Mouse (Mus musculus): ENCODE results near the gene Abcc10. TPM values are rescaled to one million over a fixed set of nuclear protein-coding genes. Genes with fewer than 3 reads are reported as not detected.
A peak's percentile ranks its signal among the peaks of the same experiment; 100 is the strongest.

Abcc10 gene
- polyA plus RNA-seq, 1 experiment: 19.3 TPM

DNA sequence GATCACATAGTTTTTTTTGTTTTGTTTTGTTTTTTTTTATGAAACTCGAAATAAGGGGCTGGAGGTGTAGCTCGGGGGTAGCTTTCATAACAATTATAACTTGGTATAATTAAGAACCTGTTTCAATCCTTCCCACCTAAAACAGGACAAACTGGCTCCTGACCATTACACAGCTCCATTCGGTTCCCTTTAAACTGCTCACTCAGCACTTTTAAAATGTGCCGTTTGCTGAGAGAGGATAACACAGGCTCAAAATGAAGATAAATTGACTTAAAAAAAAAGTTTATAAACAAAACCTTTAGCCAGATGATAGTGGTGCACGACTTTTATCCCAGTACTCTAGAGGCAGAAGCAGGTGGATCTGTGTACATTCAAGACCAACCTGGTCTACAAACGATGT, 42.7 kb downstream of the Abcc10 start:
- no peak for DNase-seq (ENCODE audit: low spot score)

- DNase-seq (ENCODE audit: low spot score): no peak
Measured at GRCm38 (mm10) chr17:46284653-46285052, 43.5 kb downstream of the Abcc10 start.

GRCm38 (mm10) chr17:46283911-46284310, 44.2 kb downstream of the Abcc10 start:
- no peak for DNase-seq (ENCODE audit: low spot score)

GRCm38 (mm10) chr17:46283140-46283539, 45.0 kb downstream of the Abcc10 start:
- DNase-seq (ENCODE audit: low spot score): no peak

DNA sequence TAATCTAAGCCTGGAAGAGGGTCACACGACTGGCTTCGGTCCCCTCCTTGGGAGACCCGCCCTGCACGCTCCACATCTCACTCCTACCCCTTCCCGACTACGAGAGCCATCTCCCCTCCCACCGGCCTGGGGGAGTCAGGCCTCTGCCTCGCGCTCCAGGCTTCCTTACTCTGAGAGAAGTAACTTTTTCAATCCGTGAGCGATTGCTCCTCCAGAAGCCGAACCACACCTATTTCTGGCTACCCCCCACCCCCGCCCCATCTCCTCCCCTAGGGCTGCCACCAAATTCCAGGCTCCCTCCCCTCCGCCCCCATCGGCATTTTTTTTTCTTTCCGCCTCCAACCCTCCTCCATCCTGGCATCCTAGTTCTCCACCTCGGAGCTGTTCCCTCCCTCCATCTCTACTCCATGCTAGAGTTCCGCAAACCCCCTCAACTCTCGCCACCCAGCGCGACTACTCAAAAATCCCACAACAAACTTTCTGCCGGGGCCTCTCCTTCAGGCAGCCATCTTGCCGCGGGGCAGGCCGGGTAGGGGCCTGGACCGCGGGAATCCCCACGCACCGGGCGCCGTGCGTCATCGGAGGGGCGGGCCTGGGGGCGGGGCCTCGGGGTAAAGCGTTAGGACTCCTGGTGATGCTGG, 45.5 kb downstream of the Abcc10 start, which contains the start of gene Tjap1:
Gene Tjap1 (minus strand): TSS at position 544 of the 641 bp plus-strand sequence.
- peak; percentile 67 for DNase-seq (ENCODE audit: low spot score)

DNA sequence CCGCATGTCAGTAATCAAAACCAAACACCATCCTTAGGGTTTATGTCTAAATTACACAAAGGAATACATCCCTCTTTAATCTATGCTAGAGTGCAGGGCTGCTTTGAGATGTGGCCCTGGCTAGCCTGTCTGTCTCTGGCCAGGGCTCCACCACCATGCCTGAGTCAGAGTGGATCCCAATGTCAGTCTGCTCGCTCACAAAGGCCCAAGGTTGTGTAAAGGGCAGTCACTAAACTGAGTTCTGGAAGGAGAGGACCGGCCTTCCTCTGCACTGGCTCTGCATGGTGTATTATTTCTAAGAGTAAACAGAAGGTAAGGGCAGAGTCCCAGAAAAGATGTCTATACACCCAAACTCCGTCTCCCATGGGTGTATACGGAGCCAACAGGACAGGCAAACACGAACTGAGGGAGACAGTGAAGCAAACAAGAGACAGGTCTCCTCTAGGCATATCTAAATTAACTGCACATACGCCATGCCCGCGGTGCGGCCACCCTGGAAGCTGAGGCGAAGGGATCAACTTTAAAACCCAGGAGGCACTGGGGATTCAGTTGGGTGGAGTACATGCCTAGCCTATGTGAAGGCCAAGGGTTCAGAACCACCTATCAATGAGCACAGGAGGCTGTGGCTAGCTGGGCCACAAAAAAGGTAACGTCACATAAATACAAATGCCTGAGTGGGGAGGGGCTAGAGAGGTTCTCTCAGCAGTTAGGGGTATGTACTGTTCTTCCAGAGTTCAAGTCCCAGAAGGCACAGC, 50.0 kb downstream of the Abcc10 start:
- no peak for DNase-seq (ENCODE audit: low spot score)

DNA sequence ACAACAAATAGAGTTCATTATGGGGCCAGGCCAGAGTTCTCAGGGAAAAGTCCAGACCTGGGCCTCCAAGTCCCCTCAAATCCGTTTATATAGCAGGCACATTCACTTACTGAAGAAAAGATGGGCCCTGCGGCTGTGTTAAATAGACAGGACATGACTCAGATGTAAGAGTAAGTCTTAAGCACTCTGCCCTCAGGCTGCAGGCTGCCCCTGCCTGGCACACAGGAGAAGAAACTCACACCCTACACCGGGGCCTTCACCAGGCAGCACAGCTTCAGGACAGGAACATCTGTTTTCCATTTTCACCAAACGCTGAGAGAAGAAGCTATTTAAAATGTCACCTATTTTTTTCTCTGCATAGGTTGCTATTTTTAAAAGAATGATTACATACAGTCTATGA, 50.6 kb downstream of the Abcc10 start:
- peak; percentile 18 for DNase-seq (ENCODE audit: low spot score)

DNA sequence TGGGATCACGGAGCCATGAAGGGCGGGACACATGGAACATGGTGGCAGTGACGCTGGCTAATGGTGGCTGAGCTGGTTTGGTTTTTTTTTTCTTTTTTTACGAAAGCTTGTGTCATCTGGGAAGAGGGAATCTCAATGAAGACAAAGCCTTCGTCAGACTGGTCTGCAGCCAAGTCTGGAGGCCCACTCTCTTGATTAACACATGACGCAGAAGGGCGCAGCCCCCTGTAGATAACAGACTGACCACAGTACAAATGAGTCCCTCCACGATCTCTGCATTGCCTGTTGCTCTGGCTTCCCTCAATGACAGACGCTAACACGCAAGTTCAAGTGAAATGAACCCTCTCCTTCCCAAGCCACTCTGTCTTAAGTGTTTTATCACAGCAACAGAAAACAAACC, 52.6 kb downstream of the Abcc10 start:
- DNase-seq (ENCODE audit: low spot score): no peak

GRCm38 (mm10) chr17:46275034-46275433, 53.1 kb downstream of the Abcc10 start:
- no peak for DNase-seq (ENCODE audit: low spot score)

- DNase-seq (ENCODE audit: low spot score): no peak
Measured at GRCm38 (mm10) chr17:46274465-46274864, 53.7 kb downstream of the Abcc10 start.

GRCm38 (mm10) chr17:46273803-46274236, 54.3 kb downstream of the Abcc10 start:
- DNase-seq (ENCODE audit: low spot score): no peak

DNA sequence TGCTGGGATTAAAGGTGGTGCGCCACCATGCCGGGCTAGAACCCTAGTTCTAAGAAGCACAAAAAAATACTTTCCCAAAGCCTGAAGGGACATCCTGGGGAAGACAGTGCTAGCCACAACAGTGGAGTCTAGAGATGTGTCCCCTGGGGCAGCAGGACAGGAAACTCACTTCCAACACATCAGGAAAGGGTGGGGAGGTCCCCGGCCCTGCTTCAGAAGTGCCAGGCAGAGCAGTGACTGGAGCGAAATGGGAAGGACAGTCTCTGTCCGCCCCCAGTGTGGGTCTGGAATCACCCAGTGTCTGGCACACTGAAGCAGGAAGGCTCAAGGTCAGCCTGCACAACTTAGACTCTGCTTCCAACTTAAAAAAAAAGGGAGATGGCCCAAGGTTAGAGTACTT, 55.5 kb downstream of the Abcc10 start:
- DNase-seq (ENCODE audit: low spot score): no peak

DNA sequence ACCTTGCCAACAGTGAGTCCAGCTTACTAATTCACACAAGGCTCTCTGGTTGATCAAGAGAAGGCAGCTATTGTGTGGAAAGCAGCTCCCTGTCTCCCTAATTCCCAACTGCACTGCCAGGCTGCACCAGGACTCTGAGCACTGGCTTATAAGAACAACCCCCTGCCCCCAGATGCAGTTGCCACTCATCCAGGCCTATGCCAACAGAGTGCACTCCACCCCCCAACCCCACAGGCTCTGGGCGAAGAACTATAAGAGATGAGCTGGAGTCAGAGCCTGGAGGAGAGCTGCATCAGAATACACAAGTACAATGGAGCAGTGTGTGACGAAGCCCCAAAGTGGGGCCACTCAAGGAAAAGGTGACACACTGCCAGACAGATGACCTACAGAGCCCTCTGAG, 56.1 kb downstream of the Abcc10 start:
- no peak for DNase-seq (ENCODE audit: low spot score)

DNA sequence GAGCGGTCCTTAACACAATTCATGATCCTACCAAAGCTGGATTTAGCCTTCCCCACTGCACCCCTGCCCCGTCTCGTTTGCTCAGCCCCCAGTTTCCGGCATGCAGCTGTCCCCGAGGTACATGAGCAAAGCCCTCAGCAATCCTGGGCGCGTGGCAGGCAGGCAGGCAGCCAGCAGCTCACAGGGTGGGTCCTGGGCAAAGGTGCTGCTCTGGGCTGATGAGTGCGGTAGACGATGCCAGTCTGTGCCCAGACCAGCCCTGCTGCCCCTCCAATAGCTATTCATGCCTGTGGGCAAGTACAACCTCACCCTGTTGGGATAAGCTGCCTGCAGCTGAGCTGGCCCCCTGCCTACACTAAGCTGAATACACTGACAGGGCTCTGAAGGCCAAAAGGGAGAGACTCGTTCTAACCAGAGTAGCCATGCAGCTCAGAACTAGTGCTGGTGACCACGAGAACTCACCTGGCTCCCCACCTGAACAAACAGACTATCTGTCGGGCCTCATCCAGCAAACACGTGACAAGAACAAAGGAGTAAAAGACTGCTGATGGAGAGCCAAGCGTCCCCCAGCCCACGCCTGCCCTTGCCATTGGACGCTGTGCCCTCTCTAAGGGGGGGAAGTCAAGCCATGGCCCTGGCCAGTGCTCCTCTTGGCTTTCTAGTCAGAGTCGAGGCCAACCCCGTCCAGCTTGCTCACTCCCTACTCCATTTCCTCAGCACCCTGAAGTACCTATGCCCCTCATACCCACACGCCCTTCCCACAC, 58.2 kb downstream of the Abcc10 start:
- peak; percentile 45 for DNase-seq (ENCODE audit: low spot score)

DNA sequence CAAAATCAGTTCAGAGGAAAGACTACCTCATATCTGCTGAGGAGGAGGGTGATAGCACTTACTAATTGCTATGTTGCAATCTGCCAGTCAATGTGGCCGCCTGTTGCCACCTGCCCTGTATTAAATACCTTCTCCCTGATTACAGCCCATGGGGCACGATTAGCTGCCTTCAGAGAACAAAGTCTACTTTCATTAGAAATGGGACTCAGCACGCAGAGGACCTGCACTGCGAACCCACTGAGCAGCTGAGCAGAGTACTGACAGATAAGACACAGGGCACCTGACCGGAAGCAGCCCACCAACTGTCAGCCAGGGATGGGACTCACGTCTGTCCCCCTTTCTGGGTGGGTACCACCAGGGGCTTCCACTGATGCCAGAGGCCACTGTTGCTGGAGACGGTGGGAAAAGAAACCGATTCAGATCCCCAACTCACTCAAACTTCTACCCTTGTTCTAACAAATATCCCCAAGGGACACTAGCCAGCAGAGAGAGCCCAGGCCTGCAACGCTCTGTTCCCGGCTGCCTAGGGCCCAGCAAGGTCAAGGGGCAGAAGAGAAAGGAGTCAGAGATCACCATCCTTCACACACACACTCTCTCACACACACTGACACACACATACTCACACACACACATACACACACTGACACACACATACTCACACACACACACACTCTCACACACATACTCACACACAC, 60.0 kb downstream of the Abcc10 start:
- peak; percentile 20 for DNase-seq (ENCODE audit: low spot score)

GRCm38 (mm10) chr17:46267511-46267910, 60.6 kb downstream of the Abcc10 start:
- DNase-seq (ENCODE audit: low spot score): no peak

GRCm38 (mm10) chr17:46266986-46267385, 61.2 kb downstream of the Abcc10 start:
- DNase-seq (ENCODE audit: low spot score): no peak

DNA sequence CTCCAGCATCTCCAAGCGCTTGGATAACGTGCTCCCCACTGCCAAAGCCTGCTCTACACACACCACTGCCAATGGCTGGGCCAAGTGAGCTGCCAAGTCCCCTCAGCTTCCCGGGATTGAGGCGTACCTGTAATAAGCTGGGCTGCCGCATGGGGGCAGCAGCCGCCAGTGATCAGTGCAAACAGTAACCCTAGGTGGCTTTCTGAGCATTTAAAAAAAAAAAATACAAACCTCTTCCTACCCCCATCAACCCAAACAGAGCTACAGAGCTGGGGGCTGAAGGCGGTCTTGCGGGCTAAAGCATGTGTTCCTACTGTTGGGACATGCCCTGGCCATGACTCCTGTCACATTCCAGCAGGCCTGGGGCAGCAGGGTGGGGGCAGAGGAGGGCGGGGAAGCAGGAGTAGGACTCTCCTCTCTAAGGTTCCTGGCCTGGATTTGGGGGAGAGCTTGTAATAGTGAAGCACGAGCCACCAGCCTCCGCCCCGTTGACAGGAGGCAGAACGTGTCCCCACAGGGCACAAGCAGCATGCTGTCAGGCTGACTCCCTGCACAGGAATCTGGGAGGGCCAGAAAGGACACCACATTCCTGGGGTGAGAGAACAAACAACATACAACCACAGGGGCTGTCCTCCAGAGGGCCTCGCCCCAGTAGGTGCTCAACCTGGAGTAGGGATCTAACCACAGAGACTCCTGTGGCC, 62.1 kb downstream of the Abcc10 start:
- DNase-seq (ENCODE audit: low spot score): peak; percentile 68

GRCm38 (mm10) chr17:46265502-46265901, 62.6 kb downstream of the Abcc10 start:
- no peak for DNase-seq (ENCODE audit: low spot score)

- DNase-seq (ENCODE audit: low spot score): no peak
Measured at GRCm38 (mm10) chr17:46262201-46262694, 65.9 kb downstream of the Abcc10 start.

DNA sequence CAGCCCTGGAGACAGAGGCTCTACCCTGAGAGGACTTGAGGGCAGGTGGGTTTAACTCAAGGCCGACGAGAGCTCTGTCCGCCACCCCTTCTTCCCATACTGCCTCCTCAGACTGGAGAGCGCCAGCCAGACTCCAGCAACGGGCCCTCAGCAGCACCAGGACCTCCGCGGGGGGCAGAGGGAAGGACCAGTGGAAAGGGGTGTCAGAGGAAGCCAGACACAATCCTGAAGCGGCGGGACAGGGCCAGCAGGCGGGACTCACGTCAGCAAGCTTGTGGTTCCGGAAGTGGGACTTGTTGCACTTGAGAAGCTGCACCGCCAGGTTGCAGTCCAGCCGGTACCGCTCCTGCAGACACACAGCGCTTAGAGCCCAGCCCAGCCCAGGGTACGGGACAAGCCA, 68.5 kb downstream of the Abcc10 start:
- no peak for DNase-seq (ENCODE audit: low spot score)
